Mouse (Mus musculus) stomach, postnatal 0 days (tissue): ENCODE results near the gene Arhgap10.

Experiments used
- CTCF ChIP-seq: IDR thresholded peaks from 2 replicates; pipeline ENCODE4 v1.5.1; 2016; ENCODE audit warnings: antibody characterized with exemption, low read depth, mild to moderate bottlenecking, moderate library complexity
- EP300 ChIP-seq: optimal IDR thresholded peaks from 2 replicates; pipeline ENCODE3; 2016; ENCODE audit warnings: antibody characterized with exemption

DNA sequence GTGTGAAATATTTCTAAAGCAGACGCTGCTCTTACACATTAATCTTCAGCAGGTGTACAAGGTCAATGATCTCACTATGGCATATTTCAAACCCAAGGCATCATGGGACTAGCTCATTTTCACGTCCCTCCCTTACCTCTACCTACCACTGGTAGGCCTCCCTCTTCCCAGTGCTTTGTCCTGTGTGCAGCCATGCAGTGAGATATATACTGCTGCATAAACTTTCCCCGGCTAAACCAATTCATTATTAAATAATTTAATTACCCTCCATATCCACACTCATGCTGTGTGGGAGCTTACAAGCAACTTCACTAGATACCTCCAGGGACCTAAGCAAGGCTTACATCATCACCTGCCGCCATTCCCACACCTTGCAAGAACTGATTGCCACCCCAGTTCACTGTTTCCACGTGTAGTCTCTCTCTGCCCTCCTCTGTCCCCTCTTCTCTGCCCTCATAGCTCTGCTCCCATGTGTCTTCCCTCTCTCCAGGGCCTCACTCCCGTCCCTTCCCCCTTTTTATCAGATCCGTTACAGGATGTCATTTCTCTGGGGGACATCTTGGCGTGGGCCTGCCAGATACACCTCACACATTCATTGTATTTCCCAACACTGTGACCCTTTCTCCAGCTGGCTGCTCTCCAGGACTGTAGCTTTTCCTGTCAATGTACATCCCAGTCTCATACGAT lies 79.8 kb downstream of the Arhgap10 start:
- TF ChIP-seq CTCF, result no peak
- TF ChIP-seq EP300, result no peak
